Mouse (Mus musculus): ENCODE results near the gene Fndc3b. TPM values are rescaled to one million over a fixed set of nuclear protein-coding genes. Genes with fewer than 3 reads are reported as not detected.
A peak's percentile ranks its signal among the peaks of the same experiment; 100 is the strongest.

Gene Fndc3b
- total RNA-seq, 2 experiments from 2014 or later: 13.0 to 29.8 TPM

GRCm38 (mm10) chr3:27626301-27626700 lies 84.8 kb downstream of the Fndc3b start:
- no peak for ATAC-seq (ENCODE audit: poor library complexity, severe bottlenecking)

GRCm38 (mm10) chr3:27625592-27625985 lies 85.5 kb downstream of the Fndc3b start:
- ATAC-seq (ENCODE audit: poor library complexity, severe bottlenecking): no peak

GRCm38 (mm10) chr3:27624974-27625591 lies 86.0 kb downstream of the Fndc3b start:
- ATAC-seq (ENCODE audit: poor library complexity, severe bottlenecking): peak; percentile 62

- ATAC-seq (ENCODE audit: poor library complexity, severe bottlenecking): no peak
Measured at GRCm38 (mm10) chr3:27622451-27622850, 88.7 kb downstream of the Fndc3b start.

- ATAC-seq (ENCODE audit: poor library complexity, severe bottlenecking): no peak
Measured at GRCm38 (mm10) chr3:27621176-27621575, 89.9 kb downstream of the Fndc3b start.

GRCm38 (mm10) chr3:27617733-27618132 lies 93.4 kb downstream of the Fndc3b start:
- peak; percentile 81 for ATAC-seq (ENCODE audit: poor library complexity, severe bottlenecking)

GRCm38 (mm10) chr3:27617237-27617499 lies 93.9 kb downstream of the Fndc3b start:
- peak; percentile 65 for ATAC-seq (ENCODE audit: poor library complexity, severe bottlenecking)

- peak; percentile 41 for ATAC-seq (ENCODE audit: poor library complexity, severe bottlenecking)
Measured at GRCm38 (mm10) chr3:27616421-27617236, 94.5 kb downstream of the Fndc3b start.

GRCm38 (mm10) chr3:27615479-27615878 lies 95.6 kb downstream of the Fndc3b start:
- no peak for ATAC-seq (ENCODE audit: poor library complexity, severe bottlenecking)

- ATAC-seq (ENCODE audit: poor library complexity, severe bottlenecking): no peak
Measured at GRCm38 (mm10) chr3:27613828-27614227, 97.3 kb downstream of the Fndc3b start.

- ATAC-seq (ENCODE audit: poor library complexity, severe bottlenecking): no peak
Measured at GRCm38 (mm10) chr3:27613011-27613410, 98.1 kb downstream of the Fndc3b start.

- no peak for ATAC-seq (ENCODE audit: poor library complexity, severe bottlenecking)
Measured at GRCm38 (mm10) chr3:27611986-27612385, 99.1 kb downstream of the Fndc3b start.

GRCm38 (mm10) chr3:27610547-27610946 lies 100.6 kb downstream of the Fndc3b start:
- ATAC-seq (ENCODE audit: poor library complexity, severe bottlenecking): no peak

- ATAC-seq (ENCODE audit: poor library complexity, severe bottlenecking): no peak
Measured at GRCm38 (mm10) chr3:27610089-27610488, 101.0 kb downstream of the Fndc3b start.

GRCm38 (mm10) chr3:27607796-27608151 lies 103.3 kb downstream of the Fndc3b start:
- no peak for ATAC-seq (ENCODE audit: poor library complexity, severe bottlenecking)

- ATAC-seq (ENCODE audit: poor library complexity, severe bottlenecking): peak; percentile 35; the same call in 1 of the 2 replicates
Measured at GRCm38 (mm10) chr3:27607081-27607795, 103.9 kb downstream of the Fndc3b start.

GRCm38 (mm10) chr3:27606626-27607025 lies 104.5 kb downstream of the Fndc3b start:
- no peak for ATAC-seq (ENCODE audit: poor library complexity, severe bottlenecking)

- peak; percentile 66 for ATAC-seq (ENCODE audit: poor library complexity, severe bottlenecking)
Measured at GRCm38 (mm10) chr3:27605613-27606012, 105.5 kb downstream of the Fndc3b start.

- ATAC-seq (ENCODE audit: poor library complexity, severe bottlenecking): no peak
Measured at GRCm38 (mm10) chr3:27605081-27605480, 106.0 kb downstream of the Fndc3b start.

GRCm38 (mm10) chr3:27604629-27605028 lies 106.5 kb downstream of the Fndc3b start:
- no peak; the same call in 1 of the 2 replicates for ATAC-seq (ENCODE audit: poor library complexity, severe bottlenecking)

GRCm38 (mm10) chr3:27603905-27604620 lies 107.0 kb downstream of the Fndc3b start:
- no peak for ATAC-seq (ENCODE audit: poor library complexity, severe bottlenecking)

Measured in megakaryocyte, adult 5-6 weeks (primary cell).